Mouse (Mus musculus): ENCODE results near the gene Col4a1.

The Col4a1 gene

GRCm38 (mm10) chr8:11265971-11266370, 46.7 kb downstream of the Col4a1 start:
- no peak for DNase-seq (ENCODE audit: low spot score in 2 of 2)

- no peak for DNase-seq (ENCODE audit: low spot score in 2 of 2)
Measured at GRCm38 (mm10) chr8:11263848-11264247, 48.8 kb downstream of the Col4a1 start.

GRCm38 (mm10) chr8:11262031-11262735, 50.4 kb downstream of the Col4a1 start:
- DNase-seq (ENCODE audit: low spot score in 2 of 2): no peak

- no peak for DNase-seq (ENCODE audit: low spot score in 2 of 2)
Measured at GRCm38 (mm10) chr8:11259832-11260615, 52.6 kb downstream of the Col4a1 start.

- DNase-seq (ENCODE audit: low spot score in 2 of 2): no peak
Measured at GRCm38 (mm10) chr8:11258517-11259136, 54.0 kb downstream of the Col4a1 start.

- no peak for DNase-seq (ENCODE audit: low spot score in 2 of 2)
Measured at GRCm38 (mm10) chr8:11257079-11258017, 55.3 kb downstream of the Col4a1 start.

- DNase-seq (ENCODE audit: low spot score in 2 of 2): no peak
Measured at GRCm38 (mm10) chr8:11256405-11256804, 56.2 kb downstream of the Col4a1 start.

GRCm38 (mm10) chr8:11255680-11256079, 56.9 kb downstream of the Col4a1 start:
- no peak for DNase-seq (ENCODE audit: low spot score in 2 of 2)

- DNase-seq (ENCODE audit: low spot score in 2 of 2): no peak
Measured at GRCm38 (mm10) chr8:11254914-11255530, 57.6 kb downstream of the Col4a1 start.

GRCm38 (mm10) chr8:11254510-11254909, 58.1 kb downstream of the Col4a1 start:
- no peak for DNase-seq (ENCODE audit: low spot score in 2 of 2)

GRCm38 (mm10) chr8:11253556-11253955, 59.1 kb downstream of the Col4a1 start:
- peak; percentile 16 to 60 for DNase-seq (ENCODE audit: low spot score in 2 of 2)

GRCm38 (mm10) chr8:11253041-11253440, 59.6 kb downstream of the Col4a1 start:
- DNase-seq (ENCODE audit: low spot score in 2 of 2): no peak

GRCm38 (mm10) chr8:11252235-11252774, 60.3 kb downstream of the Col4a1 start:
- DNase-seq (ENCODE audit: low spot score in 2 of 2): no peak

GRCm38 (mm10) chr8:11250149-11250548, 62.5 kb downstream of the Col4a1 start:
- DNase-seq (ENCODE audit: low spot score in 2 of 2): no peak

GRCm38 (mm10) chr8:11249541-11250058, 63.0 kb downstream of the Col4a1 start:
- no peak for DNase-seq (ENCODE audit: low spot score in 2 of 2)

- no peak for DNase-seq (ENCODE audit: low spot score in 2 of 2)
Measured at GRCm38 (mm10) chr8:11248712-11249111, 63.9 kb downstream of the Col4a1 start.

- DNase-seq (ENCODE audit: low spot score in 2 of 2): no peak
Measured at GRCm38 (mm10) chr8:11241488-11241887, 71.1 kb downstream of the Col4a1 start.

- DNase-seq (ENCODE audit: low spot score in 2 of 2): no peak
Measured at GRCm38 (mm10) chr8:11234879-11235210, 77.8 kb downstream of the Col4a1 start.

GRCm38 (mm10) chr8:11234151-11234878, 78.3 kb downstream of the Col4a1 start:
- DNase-seq (ENCODE audit: low spot score in 2 of 2): no peak

GRCm38 (mm10) chr8:11233009-11233408, 79.6 kb downstream of the Col4a1 start:
- no peak for DNase-seq (ENCODE audit: low spot score in 2 of 2)

Data from thymus, postnatal 10 days (tissue).